Mouse (Mus musculus): ENCODE measurements around the gene Pcsk1n.

Gene Pcsk1n

GRCm38 (mm10) chrX:7947108-7947899 is 27.7 kb downstream of the Pcsk1n start, which contains the start of gene Hdac6:
Gene Hdac6 (minus strand): TSS chrX:7947889.
- DNase-seq (ENCODE audit: low read depth, low spot score), result no peak

GRCm38 (mm10) chrX:7947900-7948492 is 28.4 kb downstream of the Pcsk1n start:
- peak; percentile 98 for DNase-seq (ENCODE audit: low read depth, low spot score)

DNA sequence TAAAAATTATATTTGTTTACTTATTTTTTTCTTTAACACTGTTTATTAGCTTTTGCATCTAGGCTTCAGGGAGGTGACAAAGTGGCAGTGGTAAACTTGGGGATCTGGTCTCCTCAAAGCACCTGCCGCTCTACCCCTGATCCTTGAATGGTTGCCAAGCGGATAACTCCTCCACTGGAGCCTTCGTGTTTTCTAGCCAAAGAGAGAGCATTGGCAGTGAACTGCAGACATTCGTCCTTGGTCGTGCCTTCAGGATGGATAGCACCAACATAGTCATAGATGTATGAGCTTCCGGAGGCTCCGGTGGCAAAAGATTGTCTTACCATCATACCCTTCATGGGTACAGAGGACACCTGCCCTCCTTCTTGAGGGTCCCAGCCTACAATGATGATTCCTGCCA is 30.5 kb downstream of the Pcsk1n start:
- DNase-seq (ENCODE audit: low read depth, low spot score), result no peak

DNA sequence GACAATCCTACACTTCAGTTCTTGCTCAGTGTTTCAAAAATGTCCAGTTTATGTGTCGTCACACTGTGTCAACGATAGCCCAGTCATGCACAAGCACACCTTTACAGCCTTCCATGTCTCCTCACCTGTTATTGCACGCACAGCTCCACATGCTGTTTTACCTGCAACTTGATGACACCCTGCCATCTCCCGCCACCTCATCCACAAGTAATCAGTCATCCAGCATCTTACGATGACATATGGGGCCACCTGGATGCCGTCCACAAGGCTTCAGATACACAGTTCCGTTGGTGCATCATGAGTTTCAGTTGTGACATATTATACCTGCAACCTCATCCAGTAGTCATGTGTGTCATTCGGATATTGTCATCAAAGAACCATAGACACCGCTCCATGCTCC is 39.2 kb downstream of the Pcsk1n start:
- no peak for DNase-seq (ENCODE audit: low read depth, low spot score)

- DNase-seq (ENCODE audit: low read depth, low spot score), result no peak
Observed at GRCm38 (mm10) chrX:7963829-7964626, 44.4 kb downstream of the Pcsk1n start.

GRCm38 (mm10) chrX:7966161-7966560 is 46.5 kb downstream of the Pcsk1n start:
- no peak for DNase-seq (ENCODE audit: low read depth, low spot score)

DNA sequence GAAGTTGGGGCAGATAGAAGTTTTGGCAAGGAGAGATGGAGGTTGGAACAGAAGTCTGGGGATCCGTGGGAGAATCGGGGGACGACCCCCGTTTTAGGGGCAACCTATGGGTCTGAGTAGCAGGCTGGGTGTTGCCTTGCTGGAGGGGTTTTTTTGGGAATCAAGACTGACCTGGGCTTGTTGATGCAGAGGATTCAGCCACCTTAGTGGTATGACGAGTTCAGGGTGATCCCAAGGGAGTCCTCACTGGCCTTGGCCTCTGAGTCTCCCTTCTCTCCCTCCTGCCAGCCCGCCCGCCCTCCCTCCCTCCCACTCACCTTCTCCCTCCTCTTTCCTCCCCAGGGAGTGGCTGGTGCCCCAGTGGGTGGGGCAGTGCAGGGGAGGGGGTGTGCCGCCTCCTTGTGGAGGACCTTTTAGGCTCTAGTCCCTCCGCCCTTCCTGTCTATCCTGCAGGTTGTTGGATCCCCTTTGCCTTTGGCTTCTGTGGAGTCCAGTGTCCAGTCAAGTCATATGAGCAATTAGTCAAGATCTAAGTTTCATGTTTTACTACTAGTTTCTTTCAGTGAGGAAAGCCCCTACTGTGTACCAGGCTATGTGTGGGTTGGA is 48.1 kb downstream of the Pcsk1n start:
- DNase-seq (ENCODE audit: low read depth, low spot score), result no peak

GRCm38 (mm10) chrX:7968226-7968625 is 48.6 kb downstream of the Pcsk1n start:
- no peak for DNase-seq (ENCODE audit: low read depth, low spot score)

GRCm38 (mm10) chrX:7968899-7969298 is 49.3 kb downstream of the Pcsk1n start:
- no peak for DNase-seq (ENCODE audit: low read depth, low spot score)

DNA sequence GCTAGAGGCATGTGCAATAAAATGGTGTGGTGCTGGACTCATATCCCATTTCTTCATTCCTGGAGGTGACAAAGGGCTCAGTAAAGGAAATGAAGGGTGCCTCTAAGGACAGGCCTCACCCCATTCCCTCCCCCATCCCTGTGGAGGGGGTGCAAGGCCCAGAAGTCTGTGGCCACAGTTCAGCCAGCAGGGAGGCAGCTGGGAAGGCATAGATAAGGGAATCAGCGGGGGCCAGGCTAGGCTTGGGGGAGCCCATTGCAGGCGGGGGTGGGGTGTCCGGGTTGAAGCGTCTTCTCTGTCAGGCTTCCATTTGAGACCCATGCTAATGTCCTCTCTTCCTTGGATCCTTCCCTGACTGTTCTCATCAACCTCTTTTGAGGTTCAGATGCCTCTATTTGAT is 51.7 kb downstream of the Pcsk1n start:
- no peak for DNase-seq (ENCODE audit: low read depth, low spot score)

Data from ZHBTc4 (cell line).